Mouse (Mus musculus) stomach, embryonic 14.5 days (tissue): ENCODE data around the gene Ubald2. TPM values are rescaled to one million over a fixed set of nuclear protein-coding genes. Genes with fewer than 3 reads are reported as not detected.

Experiments
- ATAC-seq: fragments of 200-750 bp; cut with Nextera tagmentation; 2 replicates; pipeline ENCODE4 v1.8.0; 2017; ENCODE audit warnings: low read depth, moderate TSS enrichment; ENCODE audit not compliant: insufficient number of reproducible peaks, insufficient read depth, low FRiP score
- H3K27ac ChIP-seq: fragments of 300-500 bp; sonication (generic); 2 replicates; pipeline ENCODE4 v1.5.1; 2014; ENCODE audit warnings: mild to moderate bottlenecking, low read length, moderate library complexity, mixed read lengths
- H3K27me3 ChIP-seq: fragments of 300-500 bp; sonication (generic); 2 replicates; pipeline ENCODE4 v1.6.1; 2014; ENCODE audit warnings: low read length, control low read depth, mixed read lengths; ENCODE audit not compliant: control insufficient read depth, insufficient read depth
- H3K36me3 ChIP-seq: fragments of 300-500 bp; sonication (generic); 2 replicates; pipeline ENCODE4 v1.6.1; 2014; ENCODE audit warnings: mild to moderate bottlenecking, control low read depth, low read length, moderate library complexity, mixed read lengths; ENCODE audit not compliant: control insufficient read depth, insufficient read depth
- H3K4me1 ChIP-seq: fragments of 300-500 bp; sonication (generic); 2 replicates; pipeline ENCODE4 v1.6.1; 2014; ENCODE audit warnings: low read length, control low read depth, mixed read lengths; ENCODE audit not compliant: control insufficient read depth, insufficient read depth
- H3K4me2 ChIP-seq: fragments of 300-500 bp; sonication (generic); replicated peaks from 2 replicates; pipeline ENCODE4 v1.6.1; 2014; ENCODE audit warnings: low read depth, low read length, control low read depth
- H3K4me3 ChIP-seq: fragments of 300-500 bp; sonication (generic); 2 replicates; pipeline ENCODE4 v1.5.1; 2014; ENCODE audit warnings: low read depth, low read length, control low read depth
- H3K9ac ChIP-seq: fragments of 300-500 bp; sonication (generic); replicated peaks from 2 replicates; pipeline ENCODE4 v1.6.1; 2014; ENCODE audit warnings: low read depth, mild to moderate bottlenecking, control low read depth, low read length, moderate library complexity, mixed read lengths
- H3K9me3 ChIP-seq: fragments of 300-500 bp; sonication (generic); 2 replicates; pipeline ENCODE4 v1.6.1; 2016; ENCODE audit warnings: low read depth, low read length, control low read depth; ENCODE audit not compliant: control insufficient read depth
- WGBS: fragments of 180-500 bp; shearing (Covaris S2); extraction: QIAGEN DNeasy Blood & Tissue Kit; methylation state at CpG from one replicate; pipeline ENCODE4 v1.1.7; 2014; 5-methylcytosine and 5-hydroxymethylcytosine counted together
- polyA plus RNA-seq: library from polyadenylated mRNA; unstranded; fragments of >200 nt; fragmentation: Nextera tagmentation; extraction: Ambion mirVana; gene quantifications from 2 replicates; pipeline ENCODE4 v1.2.1, GENCODE M21; 2014

The Ubald2 gene
- polyA plus RNA-seq, 1 experiment from 2014 or later: 56.1 TPM

- no peak overlapping the region for H3K4me3 ChIP-seq
- WGBS: 94% methylated on average over 10 of the region's 10 CpGs
- no peaks in the 10 kb centered on the region for H3K27me3 ChIP-seq
- no peak for ATAC-seq
- H3K4me1 ChIP-seq: no peaks in the 10 kb centered on the region
- H3K9me3 ChIP-seq: no peaks in the 10 kb centered on the region
- H3K36me3 ChIP-seq: peaks cover 83% of the 10 kb centered on the region
- H3K27ac ChIP-seq: no peak overlapping the region
- no peak overlapping the region for H3K4me2 ChIP-seq
- no peak overlapping the region for H3K9ac ChIP-seq
Measured at GRCm38 (mm10) chr11:116476041-116476440, 42.1 kb downstream of the Ubald2 start.

- ATAC-seq: no peak
Measured at GRCm38 (mm10) chr11:116476696-116477095, 42.8 kb downstream of the Ubald2 start.

GRCm38 (mm10) chr11:116477160-116477759 lies 43.4 kb downstream of the Ubald2 start:
- WGBS: 90% methylated on average over 15 of the region's 15 CpGs
- H3K36me3 ChIP-seq: peaks cover 84% of the 10 kb centered on the region

More at GRCm38 (mm10) chr11:116476696-116477095, 42.8 kb downstream of the Ubald2 start:
- H3K4me2 ChIP-seq: no peak overlapping the region
- no peak overlapping the region for H3K9ac ChIP-seq
- WGBS: 95% methylated on average over 6 of the region's 6 CpGs
- H3K27ac ChIP-seq: no peak overlapping the region
- no peaks in the 10 kb centered on the region for H3K9me3 ChIP-seq
- peaks cover 84% of the 10 kb centered on the region for H3K36me3 ChIP-seq
- no peak overlapping the region for H3K4me3 ChIP-seq
- no peaks in the 10 kb centered on the region for H3K27me3 ChIP-seq
- no peaks in the 10 kb centered on the region for H3K4me1 ChIP-seq

GRCm38 (mm10) chr11:116478978-116479377 lies 45.1 kb downstream of the Ubald2 start:
- H3K36me3 ChIP-seq: peaks cover 81% of the 10 kb centered on the region
- no peak overlapping the region for H3K27ac ChIP-seq
- no peak overlapping the region for H3K4me3 ChIP-seq
- no peaks in the 10 kb centered on the region for H3K9me3 ChIP-seq
- 79% methylated on average over 7 of the region's 7 CpGs for WGBS
- H3K27me3 ChIP-seq: no peaks in the 10 kb centered on the region
- ATAC-seq: no peak
- no peaks in the 10 kb centered on the region for H3K4me1 ChIP-seq
- no peak overlapping the region for H3K4me2 ChIP-seq
- H3K9ac ChIP-seq: no peak overlapping the region

More at GRCm38 (mm10) chr11:116477160-116477759, 43.4 kb downstream of the Ubald2 start:
- Histone ChIP-seq H3K27me3 (no peaks in the 10 kb centered on the region), H3K27ac (no peak overlapping the region), H3K9ac (no peak overlapping the region), H3K4me1 (no peaks in the 10 kb centered on the region), H3K4me3 (no peak overlapping the region), H3K4me2 (no peak overlapping the region), H3K9me3 (no peaks in the 10 kb centered on the region)
- no peak for ATAC-seq

GRCm38 (mm10) chr11:116479832-116480231 lies 45.9 kb downstream of the Ubald2 start:
- Histone ChIP-seq H3K9ac (no peak overlapping the region), H3K4me1 (no peaks in the 10 kb centered on the region), H3K27me3 (no peaks in the 10 kb centered on the region), H3K9me3 (no peaks in the 10 kb centered on the region), H3K27ac (no peak overlapping the region), H3K4me3 (no peak overlapping the region), H3K4me2 (no peak overlapping the region), H3K36me3 (peaks cover 78% of the 10 kb centered on the region)
- 42% methylated on average over 8 of the region's 8 CpGs for WGBS
- no peak for ATAC-seq

- 95% methylated on average over 8 of the region's 8 CpGs for WGBS
Measured at GRCm38 (mm10) chr11:116480975-116481374, 47.1 kb downstream of the Ubald2 start.

GRCm38 (mm10) chr11:116481776-116482175 lies 47.9 kb downstream of the Ubald2 start:
- Histone ChIP-seq H3K4me3 (no peak overlapping the region), H3K27ac (no peak overlapping the region), H3K36me3 (peaks cover 76% of the 10 kb centered on the region), H3K9ac (no peak overlapping the region), H3K9me3 (no peaks in the 10 kb centered on the region), H3K4me2 (no peak overlapping the region), H3K27me3 (no peaks in the 10 kb centered on the region), H3K4me1 (no peaks in the 10 kb centered on the region)
- 81% methylated on average over 7 of the region's 7 CpGs for WGBS
- ATAC-seq: no peak

More at GRCm38 (mm10) chr11:116480975-116481374, 47.1 kb downstream of the Ubald2 start:
- Histone ChIP-seq H3K27me3 (no peaks in the 10 kb centered on the region), H3K9ac (no peak overlapping the region), H3K27ac (no peak overlapping the region), H3K9me3 (no peaks in the 10 kb centered on the region), H3K4me2 (no peak overlapping the region), H3K36me3 (peaks cover 76% of the 10 kb centered on the region), H3K4me1 (no peaks in the 10 kb centered on the region), H3K4me3 (no peak overlapping the region)
- no peak for ATAC-seq

- ATAC-seq: no peak
Measured at GRCm38 (mm10) chr11:116484261-116484660, 50.4 kb downstream of the Ubald2 start.

GRCm38 (mm10) chr11:116488207-116488606 lies 54.3 kb downstream of the Ubald2 start:
- ATAC-seq: no peak
- Histone ChIP-seq H3K9me3 (no peaks in the 10 kb centered on the region), H3K4me3 (no peak overlapping the region), H3K4me1 (peaks cover 9% of the 10 kb centered on the region; the same call in 1 of the 2 replicates), H3K4me2 (no peak overlapping the region), H3K27me3 (no peaks in the 10 kb centered on the region), H3K9ac (no peak overlapping the region), H3K27ac (no peak overlapping the region), H3K36me3 (peaks cover 33% of the 10 kb centered on the region)

More at GRCm38 (mm10) chr11:116484261-116484660, 50.4 kb downstream of the Ubald2 start:
- 80% methylated on average over 8 of the region's 8 CpGs for WGBS
- Histone ChIP-seq H3K27me3 (no peaks in the 10 kb centered on the region), H3K9me3 (no peaks in the 10 kb centered on the region), H3K4me1 (peaks cover 2% of the 10 kb centered on the region; the same call in 1 of the 2 replicates), H3K9ac (no peak overlapping the region), H3K36me3 (peaks cover 61% of the 10 kb centered on the region), H3K4me3 (no peak overlapping the region), H3K27ac (no peak overlapping the region), H3K4me2 (no peak overlapping the region)
